Mouse (Mus musculus): ENCODE measurements around the gene Rngtt. TPM values are rescaled to one million over a fixed set of nuclear protein-coding genes. Genes with fewer than 3 reads are reported as not detected.

Gene Rngtt
- polyA plus RNA-seq, 1 experiment, result 51.9 TPM

DNA sequence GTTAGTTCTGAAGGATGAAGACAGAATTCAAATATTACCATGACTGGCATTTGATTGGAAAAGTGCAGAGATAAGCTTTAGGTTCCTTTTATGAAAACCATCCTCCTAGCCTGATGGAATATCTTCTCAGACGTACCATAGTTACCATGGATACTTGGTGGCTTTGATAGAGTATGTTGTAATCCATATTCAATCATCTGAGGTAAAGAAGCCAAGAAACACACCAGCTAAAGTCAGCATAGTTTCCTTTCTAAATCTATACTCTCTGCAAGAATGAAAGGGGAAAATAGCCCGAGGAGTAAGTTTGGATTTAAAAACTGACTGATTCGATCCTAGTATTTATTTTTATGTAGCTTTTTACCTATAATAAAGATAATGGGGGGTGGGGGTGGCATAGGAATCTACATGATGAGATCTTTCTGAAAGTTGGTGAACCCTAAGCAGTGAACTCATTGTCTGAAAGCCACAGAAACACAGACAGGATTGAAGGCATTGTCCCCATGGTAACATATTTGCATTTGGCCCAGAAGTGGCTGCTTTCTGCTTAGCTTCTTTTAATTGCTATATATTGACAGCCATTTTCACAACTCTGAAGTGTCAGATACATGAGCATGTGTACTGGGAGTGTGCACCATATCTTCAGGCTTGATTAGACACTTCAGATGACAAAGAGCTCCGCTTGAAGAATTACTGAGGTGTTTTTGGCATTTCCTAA is 188.2 kb downstream of the Rngtt start:
- Histone ChIP-seq H3K9me3 (replicated peaks; ENCODE audit: control insufficient read depth, insufficient read depth, low read length, poor library complexity, severe bottlenecking) (peaks cover 7% of the 10 kb centered on the region; the same call in 1 of the 2 replicates), H3K9ac (ENCODE audit: low read depth, poor library complexity, severe bottlenecking) (no peak overlapping the region), H3K36me3 (ENCODE audit: control insufficient read depth, insufficient read depth, low read length, poor library complexity, severe bottlenecking) (peaks cover 4% of the 10 kb centered on the region), H3K4me1 (ENCODE audit: control insufficient read depth, insufficient read depth, low read length) (no peaks in the 10 kb centered on the region), H3K4me3 (ENCODE audit: low read depth, low read length) (no peak overlapping the region), H3K27ac (ENCODE audit: insufficient read depth, low read length) (no peak overlapping the region), H3K27me3 (ENCODE audit: control insufficient read depth, insufficient read depth, low read length, poor library complexity, severe bottlenecking) (no peaks in the 10 kb centered on the region)
- TF ChIP-seq CTCF (IDR thresholded peaks at IDR 0.05; ENCODE audit: low read depth, low read length) (no peak), POLR2A (IDR thresholded peaks at IDR 0.05; ENCODE audit: insufficient read depth, low read length) (no peak), EP300 (IDR thresholded peaks at IDR 0.05; ENCODE audit: insufficient read depth, low read depth, low read length) (no peak)

DNA sequence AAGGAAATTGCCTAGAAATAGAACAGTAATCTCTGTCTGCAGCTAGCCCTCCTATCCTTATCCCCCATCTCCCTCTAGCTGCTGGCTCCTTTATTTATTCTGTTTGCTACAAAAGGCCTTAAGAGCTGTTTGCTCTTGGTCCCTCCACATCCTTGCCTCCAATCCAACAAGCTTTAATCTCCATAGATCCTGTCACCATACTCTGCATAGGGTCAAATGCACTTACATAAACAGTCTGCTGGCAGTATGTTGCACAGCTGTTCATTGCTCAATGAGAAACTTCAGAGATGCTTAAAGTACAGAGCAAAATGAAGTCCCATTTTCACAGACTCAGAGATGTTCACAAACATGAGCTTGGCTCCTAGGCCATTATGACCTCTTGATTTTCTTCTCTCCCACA is 196.5 kb downstream of the Rngtt start:
- Histone ChIP-seq H3K4me1 (ENCODE audit: control insufficient read depth, insufficient read depth, low read length) (no peaks in the 10 kb centered on the region), H3K27me3 (ENCODE audit: control insufficient read depth, insufficient read depth, low read length, poor library complexity, severe bottlenecking) (no peaks in the 10 kb centered on the region), H3K9me3 (replicated peaks; ENCODE audit: control insufficient read depth, insufficient read depth, low read length, poor library complexity, severe bottlenecking) (no peaks in the 10 kb centered on the region), H3K4me3 (ENCODE audit: low read depth, low read length) (no peak overlapping the region), H3K36me3 (ENCODE audit: control insufficient read depth, insufficient read depth, low read length, poor library complexity, severe bottlenecking) (peaks cover 13% of the 10 kb centered on the region), H3K9ac (ENCODE audit: low read depth, poor library complexity, severe bottlenecking) (no peak overlapping the region), H3K27ac (ENCODE audit: insufficient read depth, low read length) (no peak overlapping the region)
- TF ChIP-seq CTCF (IDR thresholded peaks at IDR 0.05; ENCODE audit: low read depth, low read length) (no peak), POLR2A (IDR thresholded peaks at IDR 0.05; ENCODE audit: insufficient read depth, low read length) (no peak), EP300 (IDR thresholded peaks at IDR 0.05; ENCODE audit: insufficient read depth, low read depth, low read length) (no peak)

DNA sequence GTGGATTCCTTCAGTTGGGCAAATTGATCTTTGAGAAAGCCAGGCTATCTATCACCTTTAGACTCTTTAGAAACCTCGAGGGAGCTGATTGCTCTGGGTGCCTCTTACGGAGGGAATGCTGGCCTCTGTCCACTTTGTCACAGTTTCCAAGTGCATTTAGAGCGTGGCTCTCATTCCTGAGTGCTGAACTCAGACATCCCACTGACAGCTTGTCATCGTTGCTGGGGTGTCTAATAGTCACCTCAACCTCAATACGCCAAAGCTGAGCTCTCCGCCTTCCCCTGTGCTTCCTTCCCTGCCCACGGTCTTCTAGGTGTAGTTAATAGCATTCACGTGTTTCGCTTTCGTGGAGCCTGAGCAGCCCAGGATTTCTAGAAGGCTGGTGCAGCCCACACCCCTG is 200.4 kb downstream of the Rngtt start:
- Histone ChIP-seq H3K4me1 (ENCODE audit: control insufficient read depth, insufficient read depth, low read length) (peaks cover 9% of the 10 kb centered on the region), H3K27me3 (ENCODE audit: control insufficient read depth, insufficient read depth, low read length, poor library complexity, severe bottlenecking) (no peaks in the 10 kb centered on the region), H3K36me3 (ENCODE audit: control insufficient read depth, insufficient read depth, low read length, poor library complexity, severe bottlenecking) (0 out of 2 replicates have a peak, but pooled peaks cover 4% of the 10 kb centered on the region), H3K9ac (ENCODE audit: low read depth, poor library complexity, severe bottlenecking) (no peak overlapping the region), H3K9me3 (replicated peaks; ENCODE audit: control insufficient read depth, insufficient read depth, low read length, poor library complexity, severe bottlenecking) (no peaks in the 10 kb centered on the region), H3K4me3 (ENCODE audit: low read depth, low read length) (no peak overlapping the region), H3K27ac (ENCODE audit: insufficient read depth, low read length) (no peak overlapping the region)
- TF ChIP-seq CTCF (IDR thresholded peaks at IDR 0.05; ENCODE audit: low read depth, low read length) (no peak), EP300 (IDR thresholded peaks at IDR 0.05; ENCODE audit: insufficient read depth, low read depth, low read length) (no peak), POLR2A (IDR thresholded peaks at IDR 0.05; ENCODE audit: insufficient read depth, low read length) (no peak)

DNA sequence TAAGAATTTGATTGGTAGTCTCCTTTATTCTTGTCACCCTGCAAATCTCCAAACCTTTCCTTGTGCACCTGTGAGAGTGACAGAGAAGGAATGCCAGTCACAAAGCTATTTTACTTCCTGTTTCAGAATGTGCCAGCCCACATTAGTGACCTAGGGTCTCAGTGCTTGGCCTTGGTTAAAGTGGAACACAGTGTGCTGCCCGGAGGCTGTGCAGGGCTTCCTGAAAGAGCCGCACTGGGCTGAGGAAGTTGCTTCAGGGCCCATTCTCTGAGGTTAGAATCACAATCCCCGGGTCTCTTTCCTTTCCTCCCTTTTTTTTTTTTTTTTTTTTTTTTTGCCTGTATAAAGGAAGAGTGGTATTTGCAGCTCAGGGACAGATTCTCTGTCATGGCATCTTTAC is 203.3 kb downstream of the Rngtt start:
- H3K4me1 ChIP-seq (ENCODE audit: control insufficient read depth, insufficient read depth, low read length), result peaks cover 9% of the 10 kb centered on the region
- no peaks in the 10 kb centered on the region for H3K27me3 ChIP-seq (ENCODE audit: control insufficient read depth, insufficient read depth, low read length, poor library complexity, severe bottlenecking)
- H3K27ac ChIP-seq (ENCODE audit: insufficient read depth, low read length), result no peak overlapping the region
- H3K4me3 ChIP-seq (ENCODE audit: low read depth, low read length), result no peak overlapping the region
- TF ChIP-seq EP300 (IDR thresholded peaks at IDR 0.05; ENCODE audit: insufficient read depth, low read depth, low read length) (no peak), POLR2A (IDR thresholded peaks at IDR 0.05; ENCODE audit: insufficient read depth, low read length) (no peak), CTCF (IDR thresholded peaks at IDR 0.05; ENCODE audit: low read depth, low read length) (no peak)
- H3K36me3 ChIP-seq (ENCODE audit: control insufficient read depth, insufficient read depth, low read length, poor library complexity, severe bottlenecking), result no peaks in the 10 kb centered on the region
- H3K9ac ChIP-seq (ENCODE audit: low read depth, poor library complexity, severe bottlenecking), result no peak overlapping the region
- H3K9me3 ChIP-seq (replicated peaks; ENCODE audit: control insufficient read depth, insufficient read depth, low read length, poor library complexity, severe bottlenecking), result no peaks in the 10 kb centered on the region

DNA sequence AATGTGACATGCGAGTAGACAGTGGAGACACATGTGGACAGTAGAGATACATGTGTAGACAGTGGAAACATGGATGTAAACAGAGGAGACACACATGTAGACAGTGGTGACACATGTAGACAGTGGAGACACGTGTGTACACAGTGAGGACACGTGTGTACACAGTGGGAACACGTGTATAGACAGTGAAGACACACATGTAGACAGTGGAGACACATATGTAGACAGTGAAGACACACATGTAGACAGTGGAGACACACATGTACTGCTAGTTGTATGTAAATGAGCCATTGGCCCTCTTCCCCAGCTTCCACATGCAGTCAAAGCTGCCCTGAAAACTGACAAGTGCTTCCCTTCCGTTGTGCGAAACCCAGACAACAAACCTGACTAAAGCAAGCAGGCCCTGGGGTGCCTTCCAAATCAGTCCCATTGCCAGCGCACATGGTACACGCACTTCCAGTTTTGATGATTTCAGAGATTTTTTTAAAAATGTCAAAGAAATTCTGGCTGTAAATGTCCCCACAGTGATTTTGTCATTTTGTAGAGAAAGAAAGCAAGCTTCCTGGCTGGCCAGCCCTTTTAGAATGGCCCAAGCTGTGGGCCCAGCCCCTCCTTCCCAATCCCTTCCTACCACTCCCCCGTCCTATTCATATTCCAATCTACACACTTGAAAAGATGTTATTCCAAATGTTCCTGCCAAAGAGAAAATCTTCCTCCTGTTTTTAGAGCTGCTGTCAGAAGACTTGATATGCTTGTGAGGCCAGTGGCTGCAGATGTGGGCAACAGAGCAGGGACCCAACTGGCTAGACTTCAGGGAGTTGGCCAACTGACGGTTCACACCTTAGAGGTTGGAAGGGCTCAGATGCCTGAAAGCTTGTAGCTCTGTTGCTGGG is 204.2 kb downstream of the Rngtt start:
- peaks cover 9% of the 10 kb centered on the region for H3K4me1 ChIP-seq (ENCODE audit: control insufficient read depth, insufficient read depth, low read length)
- no peaks in the 10 kb centered on the region for H3K36me3 ChIP-seq (ENCODE audit: control insufficient read depth, insufficient read depth, low read length, poor library complexity, severe bottlenecking)
- no peak overlapping the region for H3K9ac ChIP-seq (ENCODE audit: low read depth, poor library complexity, severe bottlenecking)
- H3K27ac ChIP-seq (ENCODE audit: insufficient read depth, low read length), result no peak overlapping the region
- H3K4me3 ChIP-seq (ENCODE audit: low read depth, low read length), result no peak overlapping the region
- TF ChIP-seq CTCF (IDR thresholded peaks at IDR 0.05; ENCODE audit: low read depth, low read length) (no peak), POLR2A (IDR thresholded peaks at IDR 0.05; ENCODE audit: insufficient read depth, low read length) (no peak), EP300 (IDR thresholded peaks at IDR 0.05; ENCODE audit: insufficient read depth, low read depth, low read length) (no peak)
- H3K27me3 ChIP-seq (ENCODE audit: control insufficient read depth, insufficient read depth, low read length, poor library complexity, severe bottlenecking), result no peaks in the 10 kb centered on the region
- H3K9me3 ChIP-seq (replicated peaks; ENCODE audit: control insufficient read depth, insufficient read depth, low read length, poor library complexity, severe bottlenecking), result no peaks in the 10 kb centered on the region

DNA sequence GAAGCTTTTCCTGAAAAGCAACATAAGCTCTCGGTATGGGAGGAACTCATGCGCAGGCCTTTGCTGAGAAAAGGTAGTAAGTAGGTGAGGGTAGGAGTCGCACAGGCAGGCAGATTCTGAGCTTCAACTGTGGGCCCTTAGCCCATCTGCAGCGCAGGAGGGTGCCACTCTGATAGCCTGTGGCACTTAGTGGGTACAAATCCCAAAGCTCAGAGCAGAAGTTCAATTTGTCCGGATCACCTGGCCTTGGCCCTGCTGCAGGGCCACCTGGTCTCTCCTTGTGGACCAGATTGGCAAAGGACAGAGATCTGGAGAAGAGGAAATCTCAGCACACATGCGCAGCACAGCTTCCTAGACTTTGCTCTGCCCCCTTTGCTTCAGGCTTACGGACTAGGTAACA is 210.1 kb downstream of the Rngtt start:
- Histone ChIP-seq H3K4me1 (ENCODE audit: control insufficient read depth, insufficient read depth, low read length) (no peaks in the 10 kb centered on the region), H3K27ac (ENCODE audit: insufficient read depth, low read length) (no peak overlapping the region), H3K27me3 (ENCODE audit: control insufficient read depth, insufficient read depth, low read length, poor library complexity, severe bottlenecking) (no peaks in the 10 kb centered on the region), H3K36me3 (ENCODE audit: control insufficient read depth, insufficient read depth, low read length, poor library complexity, severe bottlenecking) (no peaks in the 10 kb centered on the region), H3K9ac (ENCODE audit: low read depth, poor library complexity, severe bottlenecking) (no peak overlapping the region), H3K9me3 (replicated peaks; ENCODE audit: control insufficient read depth, insufficient read depth, low read length, poor library complexity, severe bottlenecking) (no peaks in the 10 kb centered on the region), H3K4me3 (ENCODE audit: low read depth, low read length) (no peak overlapping the region)
- TF ChIP-seq POLR2A (IDR thresholded peaks at IDR 0.05; ENCODE audit: insufficient read depth, low read length) (no peak), EP300 (IDR thresholded peaks at IDR 0.05; ENCODE audit: insufficient read depth, low read depth, low read length) (no peak), CTCF (IDR thresholded peaks at IDR 0.05; ENCODE audit: low read depth, low read length) (no peak)

All from ES-Bruce4 (cell line).